Mouse (Mus musculus): Measurements from ENCODE around the gene 9230102O04Rik.

Gene 9230102O04Rik

DNA sequence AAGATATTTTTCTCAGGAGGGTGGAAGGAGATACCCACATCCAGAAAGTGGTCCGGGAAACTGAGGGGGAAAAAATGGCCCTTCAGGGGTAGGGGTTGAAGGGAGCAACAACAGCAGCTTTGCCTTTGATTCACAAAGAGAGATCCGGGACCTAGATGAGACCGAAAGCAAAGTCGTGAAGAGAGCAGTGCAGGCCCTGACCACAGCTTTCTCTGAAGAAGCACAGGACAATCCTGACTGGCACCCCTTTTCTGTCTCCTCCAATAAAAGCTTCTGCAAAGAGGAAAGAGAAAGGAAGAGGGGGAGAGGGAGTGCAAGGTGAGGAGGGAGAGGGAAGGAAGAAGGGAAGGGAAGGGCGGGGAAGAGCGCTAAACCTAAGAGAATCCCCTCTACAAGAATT, 17.5 kb downstream of the 9230102O04Rik start:
- DNase-seq (ENCODE audit: low spot score in 2 of 2): no peak

- no peak for DNase-seq (ENCODE audit: low spot score in 2 of 2)
These were observed 18.1 kb downstream of the 9230102O04Rik start for GRCm38 (mm10) chr2:9871141-9871716.

GRCm38 (mm10) chr2:9867092-9867825, 22.1 kb downstream of the 9230102O04Rik start:
- no peak for DNase-seq (ENCODE audit: low spot score in 2 of 2)

- no peak for DNase-seq (ENCODE audit: low spot score in 2 of 2)
These were observed 28.6 kb downstream of the 9230102O04Rik start for GRCm38 (mm10) chr2:9860698-9861097.

DNA sequence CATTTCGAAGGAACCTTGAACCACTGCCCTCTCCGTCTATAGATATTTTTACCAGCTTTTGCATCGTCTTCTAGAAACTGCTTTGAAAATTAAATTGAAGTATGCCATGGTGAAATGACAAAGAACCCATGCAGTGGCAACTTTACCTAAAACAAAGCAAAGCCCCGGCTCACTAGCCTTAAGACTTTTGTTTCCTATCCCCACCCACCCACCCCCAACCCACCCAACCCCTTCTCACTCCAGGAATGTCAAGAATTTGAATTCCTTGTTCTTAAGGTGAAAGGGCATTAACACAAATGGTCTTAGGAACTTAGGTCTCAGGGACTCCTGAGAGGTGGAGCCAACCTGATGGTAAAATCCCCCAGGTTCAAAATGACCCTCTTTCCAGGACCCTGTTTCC, 33.5 kb downstream of the 9230102O04Rik start:
- no peak for DNase-seq (ENCODE audit: low spot score in 2 of 2)

GRCm38 (mm10) chr2:9852851-9853576, 36.3 kb downstream of the 9230102O04Rik start:
- no peak for DNase-seq (ENCODE audit: low spot score in 2 of 2)

GRCm38 (mm10) chr2:9835195-9835594, 54.1 kb downstream of the 9230102O04Rik start:
- no peak for DNase-seq (ENCODE audit: low spot score in 2 of 2)

DNA sequence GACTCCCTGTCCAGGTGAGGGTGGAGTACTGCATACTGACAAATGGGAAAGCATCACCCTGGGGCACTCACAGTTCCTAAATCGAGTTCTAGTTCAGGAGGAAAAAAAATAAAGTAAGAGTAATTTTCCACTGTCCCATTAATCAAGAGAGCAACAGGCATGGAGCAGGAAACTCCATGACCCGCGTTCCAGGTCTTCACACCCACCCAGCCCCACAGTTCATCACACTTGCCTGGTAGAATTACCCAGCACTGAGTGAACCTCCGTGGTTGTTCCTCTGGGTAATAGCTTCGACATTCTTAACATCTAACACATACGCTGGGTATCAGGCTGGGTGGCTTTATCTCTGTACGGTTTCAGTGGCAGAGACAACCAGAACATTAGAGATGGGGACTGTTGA, 55.6 kb downstream of the 9230102O04Rik start:
- DNase-seq (ENCODE audit: low spot score in 2 of 2): no peak

Data from left cerebral cortex, adult 9 months (tissue).